Mouse (Mus musculus): ENCODE data around the gene Gm10837.

The Gm10837 gene

GRCm38 (mm10) chr14:122535986-122536385 lies 45.6 kb downstream of the Gm10837 start:
- DNase-seq = no peak
